Mouse (Mus musculus) CD4-positive helper T cell, adult 2 months (primary cell): ENCODE measurements at regions not wholly inside any gene's neighbourhood (a gene's known extent, or its start where the extent isn't known, plus 50 kb on each side); places are given as distances from the start of the nearest gene placed in this dataset.

ENCODE experiments used
- DNase-seq: peaks from one replicate; pipeline ENCODE4 v3.0.0-alpha.2; 2012; ENCODE audit warnings: low read depth, missing footprints, low spot score

DNA sequence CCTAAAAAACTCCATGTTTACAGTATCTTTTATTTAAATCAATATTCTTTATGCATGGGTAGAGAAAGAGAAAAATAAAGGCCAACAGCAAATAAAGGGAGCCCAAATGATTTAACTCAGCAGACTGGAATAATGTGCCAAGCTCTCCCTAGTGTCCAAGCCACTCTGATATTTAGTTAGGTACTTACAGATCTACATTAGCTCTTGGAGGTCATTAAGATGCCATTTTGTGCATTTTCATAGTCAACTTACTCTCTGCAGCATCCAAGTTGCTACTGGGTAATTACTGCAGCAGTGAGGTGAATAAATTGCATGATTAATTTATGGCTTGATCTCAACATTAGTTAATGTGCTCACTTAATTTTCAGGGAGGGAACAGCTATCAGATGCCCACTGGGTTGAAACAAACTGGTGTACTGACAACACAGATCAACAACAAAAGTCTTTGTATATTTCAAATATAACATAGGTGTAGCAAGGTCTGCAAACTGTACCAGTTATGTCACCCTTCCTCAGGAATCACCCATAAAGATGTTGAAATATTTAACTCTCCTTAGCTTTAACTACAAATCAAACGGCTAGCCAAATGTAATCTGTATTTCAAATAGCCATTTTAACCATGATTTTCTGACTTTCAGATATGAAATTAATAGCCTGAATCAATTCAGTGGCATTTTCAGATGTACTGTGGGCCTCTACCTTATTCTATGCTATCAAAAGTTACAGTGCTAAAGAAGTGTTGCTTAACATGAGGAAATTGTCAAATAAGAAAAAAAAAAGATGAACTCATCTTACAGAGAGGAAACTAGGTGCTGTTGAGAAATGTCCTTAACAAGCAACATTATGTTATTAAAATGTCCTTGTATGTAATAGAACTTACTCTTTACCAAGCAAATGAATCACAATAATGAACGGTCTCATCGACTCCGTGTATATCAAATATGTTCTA is 163.8 kb upstream of the Hapln1 start:
- no peak for DNase-seq

DNA sequence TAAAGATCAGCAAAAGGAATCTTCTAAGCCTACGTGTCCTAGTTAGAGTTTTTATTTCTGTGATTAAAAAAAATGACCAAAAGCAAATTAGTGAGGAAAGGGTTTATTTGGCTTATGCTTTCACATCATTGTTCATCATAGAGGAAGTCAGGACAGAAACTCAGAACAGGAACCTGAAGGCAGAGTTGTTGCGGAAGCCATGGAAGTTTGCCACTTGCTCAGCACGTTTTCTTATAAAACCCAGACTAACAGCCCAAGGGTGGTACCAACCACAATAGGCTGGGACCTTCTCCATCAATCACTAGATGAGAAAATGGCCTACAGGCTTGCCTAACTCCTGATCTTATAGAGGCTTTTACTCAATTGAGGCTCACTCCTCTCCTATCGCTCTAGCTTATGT is 161.2 kb upstream of the Hapln1 start:
- DNase-seq: no peak

DNA sequence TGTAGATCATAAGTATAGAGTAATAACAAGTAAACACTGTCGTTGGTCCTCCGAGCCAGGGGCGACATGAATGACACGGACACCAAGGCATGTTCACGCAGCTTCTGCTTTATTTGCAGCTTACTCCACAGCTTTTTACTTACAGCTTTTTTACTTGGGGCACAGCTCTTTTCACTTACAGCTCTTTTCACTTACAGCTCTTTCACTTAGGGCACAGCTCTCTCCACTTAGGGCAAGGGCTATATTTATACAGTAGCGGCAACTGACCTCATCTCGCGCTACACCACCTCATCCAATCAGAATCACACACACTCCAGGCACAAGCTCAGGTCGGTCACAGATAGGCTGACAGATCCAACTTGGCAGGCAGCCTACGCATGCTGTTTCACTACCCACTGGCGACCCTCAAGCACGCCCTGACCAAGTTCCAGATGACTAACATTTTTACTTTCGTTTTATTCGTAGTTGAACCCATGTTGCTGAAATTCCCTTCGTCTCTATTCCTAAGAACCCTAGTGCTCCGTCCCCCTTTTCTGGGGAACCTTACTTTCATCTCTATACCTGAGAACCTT is 155.9 kb upstream of the Hapln1 start:
- DNase-seq: peak; percentile 8

DNA sequence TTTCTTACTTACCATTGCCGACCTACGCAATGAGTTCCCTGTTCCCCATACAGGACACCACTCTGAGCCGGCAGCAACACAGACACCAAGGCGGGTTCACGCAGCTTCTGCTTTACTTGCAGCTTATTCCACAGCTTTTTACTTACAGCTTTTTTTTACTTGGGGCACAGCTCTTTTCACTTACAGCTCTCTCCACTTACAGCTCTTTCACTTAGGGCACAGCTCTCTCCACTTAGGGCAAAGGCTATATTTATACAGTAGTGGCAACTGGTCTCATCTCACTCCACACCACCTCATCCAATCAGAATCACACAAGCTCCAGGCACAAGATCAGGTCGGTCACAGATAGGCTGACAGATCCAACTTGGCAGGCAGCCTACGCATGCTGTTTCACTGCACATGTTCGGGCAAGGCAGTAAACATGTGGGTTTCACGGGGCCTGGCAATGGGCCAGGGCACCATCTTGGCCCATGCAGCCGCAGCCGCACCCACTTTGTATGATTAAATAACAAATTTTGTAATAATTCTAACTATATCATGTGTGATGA is 154.9 kb upstream of the Hapln1 start:
- DNase-seq: peak; percentile 58

DNA sequence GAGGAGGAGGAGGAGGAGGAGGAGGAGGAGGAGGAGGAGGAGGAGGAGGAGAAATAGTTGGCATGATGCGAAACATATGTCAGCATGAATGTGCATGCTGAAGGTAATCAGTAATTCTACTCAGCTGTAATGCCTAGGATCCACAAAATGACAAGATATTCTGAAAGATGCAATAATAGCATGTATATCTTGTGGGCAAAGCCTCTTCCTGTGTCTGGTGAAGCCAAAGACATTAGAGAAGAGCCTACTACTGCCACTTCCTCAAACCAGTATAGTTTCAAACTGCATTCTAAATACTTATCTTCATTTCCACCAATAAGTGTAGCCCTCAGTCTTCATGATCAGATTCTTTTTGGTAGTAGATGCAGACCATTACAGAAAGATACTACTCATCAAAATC is 152.2 kb upstream of the Hapln1 start:
- DNase-seq: no peak

DNA sequence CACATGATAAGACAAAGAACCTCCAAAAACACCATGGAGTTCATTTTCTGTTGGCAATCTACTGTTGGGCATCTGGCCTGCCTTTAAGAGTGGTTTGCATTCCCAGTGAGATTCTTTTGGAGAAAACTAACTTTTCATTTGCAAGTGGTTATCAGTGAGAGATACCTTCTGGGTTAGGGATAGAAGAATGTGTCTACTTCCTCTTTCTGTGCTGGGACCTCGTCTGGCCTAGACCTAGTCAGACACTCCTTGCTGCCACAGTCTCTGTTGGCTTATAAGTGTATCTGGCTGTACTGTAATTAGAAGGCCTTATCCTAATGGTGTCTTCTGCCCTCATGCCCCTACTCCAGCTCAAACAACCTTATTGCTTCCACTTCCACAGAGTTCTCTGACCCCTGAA is 150.4 kb upstream of the Hapln1 start:
- DNase-seq: no peak

DNA sequence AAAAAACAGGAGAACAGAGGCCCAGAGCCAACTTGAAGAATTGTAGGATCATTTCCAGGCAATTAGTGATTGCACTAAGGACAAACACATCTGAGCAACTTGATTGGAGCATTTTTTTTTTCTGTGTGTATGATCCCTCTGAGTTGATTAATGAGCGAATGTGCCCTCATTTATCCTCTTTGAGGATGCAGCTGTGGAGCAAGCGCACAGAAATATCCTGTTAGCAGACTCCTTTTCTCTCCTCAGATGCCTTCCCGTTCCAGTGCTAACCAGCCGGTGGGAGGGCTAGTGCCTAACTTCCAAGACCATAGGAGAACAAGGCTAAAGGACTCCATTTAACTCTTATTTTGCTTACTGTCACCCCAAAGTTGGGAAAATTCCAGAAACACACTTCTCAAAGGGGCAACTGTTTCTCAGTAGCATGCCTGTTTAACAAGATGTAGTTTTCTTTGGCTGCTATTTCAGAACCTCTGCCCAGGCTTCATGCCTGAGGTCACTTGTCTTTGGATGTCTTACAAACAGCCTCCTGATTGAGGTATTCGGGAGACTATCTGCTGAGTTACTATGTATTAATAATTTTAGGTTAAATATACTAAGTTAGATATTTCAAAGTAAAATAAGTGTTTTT is 144.8 kb upstream of the Hapln1 start:
- DNase-seq: no peak

DNA sequence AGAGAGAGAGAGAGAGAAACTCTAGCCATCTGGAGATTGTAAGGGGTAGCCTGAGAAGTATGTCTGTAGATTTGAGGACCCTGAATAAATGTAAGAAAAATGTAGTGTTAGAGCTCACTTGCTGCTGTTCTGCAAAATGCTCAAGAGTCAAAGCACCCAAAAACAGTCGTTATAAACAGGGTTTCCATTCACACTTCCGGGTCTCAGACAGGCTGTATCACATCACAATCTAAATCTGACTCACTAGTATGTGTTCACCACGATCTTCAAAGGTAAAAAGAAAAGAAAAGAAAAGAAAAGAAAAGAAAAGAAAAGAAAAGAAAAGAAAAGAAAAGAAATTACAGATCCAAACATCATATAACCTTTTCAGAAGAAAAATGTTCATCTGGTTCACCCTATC is 143.7 kb upstream of the Hapln1 start:
- peak; percentile 16 for DNase-seq

DNA sequence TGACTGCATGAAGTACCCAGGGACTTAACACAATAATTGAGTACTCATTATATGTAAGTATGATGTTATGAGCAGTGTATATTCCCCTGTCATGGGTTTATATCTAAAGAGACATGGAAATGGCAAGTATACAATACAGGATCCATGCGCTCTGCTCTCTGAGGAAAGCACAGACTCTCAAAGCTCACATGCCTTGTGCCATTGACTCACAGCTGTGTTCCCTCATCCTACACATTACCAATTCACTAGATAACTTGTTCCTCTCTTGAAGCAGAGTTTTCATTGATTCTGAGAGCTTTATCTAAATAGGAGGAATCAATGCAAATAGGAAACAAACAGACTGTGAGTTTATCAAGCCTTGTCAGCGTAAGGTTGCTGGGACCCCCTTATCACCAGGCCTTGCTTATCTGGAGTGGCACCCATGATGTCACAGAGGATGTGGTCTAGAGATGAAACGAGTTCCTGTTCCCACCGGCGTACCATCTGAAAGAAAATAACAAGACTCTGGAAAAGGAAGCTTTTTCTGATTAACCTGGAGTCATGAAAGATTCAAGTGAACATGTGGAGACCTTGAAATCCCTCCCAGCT is 138.4 kb upstream of the Hapln1 start:
- DNase-seq: peak; percentile 38

DNA sequence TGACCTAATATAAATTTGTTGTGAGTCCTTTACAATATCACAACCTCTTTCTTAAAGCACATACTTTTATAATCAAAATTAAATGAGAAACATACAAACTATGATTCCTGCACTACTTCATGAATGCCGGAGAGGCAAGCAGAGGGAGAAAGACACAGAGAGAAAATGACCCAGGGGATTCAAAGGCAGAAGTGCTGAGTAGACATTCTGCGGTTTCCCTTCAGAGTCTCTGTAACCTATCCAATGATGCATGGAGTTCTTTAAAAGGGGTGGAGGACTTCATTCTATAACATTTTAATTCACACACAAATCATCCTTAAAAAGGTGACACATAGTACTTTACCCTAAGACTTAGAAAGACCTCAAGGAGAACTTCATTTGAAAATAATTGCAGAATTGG is 129.1 kb upstream of the Hapln1 start:
- DNase-seq: no peak

DNA sequence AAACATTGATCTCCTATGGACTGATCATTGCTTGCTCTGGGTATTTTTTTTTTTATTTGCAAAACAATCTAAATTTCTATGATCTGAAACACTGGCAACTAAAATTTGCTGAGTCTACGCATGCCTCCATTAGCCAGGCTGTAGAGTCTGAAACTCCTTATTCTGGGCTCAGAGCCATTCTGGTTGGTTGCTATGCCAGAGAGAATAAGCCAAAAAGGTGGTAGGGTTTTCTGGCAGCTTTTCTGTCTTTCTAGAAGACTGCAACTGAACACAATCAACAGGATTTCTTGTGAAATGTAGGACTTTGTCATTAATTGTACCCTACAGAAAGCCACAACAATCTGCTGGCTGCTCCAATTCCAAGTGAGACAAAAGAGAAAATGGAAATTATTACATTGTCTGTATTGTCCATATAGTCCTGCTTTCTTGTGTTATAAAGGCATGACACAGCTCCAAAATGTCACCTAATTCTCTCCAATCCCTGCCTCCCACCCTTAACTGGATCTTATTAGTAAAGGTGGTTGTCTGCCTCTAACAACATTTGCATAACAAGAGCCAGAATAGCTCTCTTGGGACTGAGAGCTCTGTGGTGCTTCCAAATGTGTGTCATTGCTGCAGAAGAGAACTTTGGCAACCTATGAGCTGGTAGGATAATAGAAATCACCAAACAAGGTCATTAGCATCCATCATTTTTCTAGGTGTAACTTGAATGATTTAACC is 126.7 kb upstream of the Hapln1 start:
- DNase-seq: no peak

DNA sequence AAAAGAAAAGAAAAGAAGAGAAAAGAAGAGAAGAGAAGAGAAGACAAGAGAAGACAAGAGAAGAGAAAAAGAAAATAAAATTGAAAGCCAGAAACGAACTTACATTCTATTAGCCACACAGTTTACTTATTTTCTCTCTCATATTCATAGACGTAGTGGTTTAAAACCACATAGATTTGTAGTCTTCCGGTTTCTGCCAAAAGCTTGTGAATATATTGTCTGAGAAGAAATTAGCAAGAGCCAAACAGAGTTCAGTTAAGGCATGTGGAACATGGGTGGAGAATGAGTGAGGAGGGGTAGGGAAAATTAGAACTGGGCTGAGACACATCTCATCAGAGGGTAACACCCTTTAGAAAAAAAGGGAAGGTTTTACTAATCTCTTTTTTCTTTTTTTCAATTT is 120.8 kb upstream of the Hapln1 start:
- DNase-seq: no peak

DNA sequence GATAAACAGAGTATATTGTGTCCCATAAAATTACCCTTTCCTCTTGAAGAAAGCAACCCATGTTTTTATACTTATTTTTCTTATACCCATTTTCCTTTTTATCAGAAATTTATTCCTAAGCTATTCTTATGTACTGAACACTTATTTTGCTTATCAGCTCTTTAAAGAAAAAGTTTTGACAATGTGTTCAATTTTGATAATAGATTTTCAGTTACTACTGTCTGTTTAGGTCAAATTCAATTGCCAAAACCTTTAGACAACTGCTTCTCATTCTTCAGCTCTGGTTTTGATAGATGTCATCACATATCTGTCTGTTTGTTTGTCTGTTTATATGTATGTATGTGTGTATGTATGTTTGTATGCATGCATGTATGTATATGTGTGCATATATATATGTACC is 117.8 kb upstream of the Hapln1 start:
- DNase-seq: no peak

DNA sequence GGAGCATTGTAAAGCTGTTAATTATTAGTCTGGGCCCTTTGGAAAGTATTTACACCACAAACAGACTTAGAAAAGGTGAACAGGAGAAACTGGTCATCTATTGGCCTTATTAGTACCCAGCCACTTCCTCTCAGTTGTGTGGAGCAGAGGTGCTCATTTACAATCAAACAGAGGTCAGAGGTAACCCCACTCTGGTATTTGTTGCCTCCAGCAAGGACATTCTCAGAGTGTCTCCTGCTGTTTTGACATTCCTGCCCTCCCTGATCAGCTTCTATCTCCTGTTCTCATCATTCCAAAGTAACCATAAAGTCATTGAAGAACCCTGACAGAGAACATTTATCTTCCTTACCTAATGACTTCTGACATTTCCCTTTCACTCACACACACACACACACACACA is 116.1 kb upstream of the Hapln1 start:
- no peak for DNase-seq

DNA sequence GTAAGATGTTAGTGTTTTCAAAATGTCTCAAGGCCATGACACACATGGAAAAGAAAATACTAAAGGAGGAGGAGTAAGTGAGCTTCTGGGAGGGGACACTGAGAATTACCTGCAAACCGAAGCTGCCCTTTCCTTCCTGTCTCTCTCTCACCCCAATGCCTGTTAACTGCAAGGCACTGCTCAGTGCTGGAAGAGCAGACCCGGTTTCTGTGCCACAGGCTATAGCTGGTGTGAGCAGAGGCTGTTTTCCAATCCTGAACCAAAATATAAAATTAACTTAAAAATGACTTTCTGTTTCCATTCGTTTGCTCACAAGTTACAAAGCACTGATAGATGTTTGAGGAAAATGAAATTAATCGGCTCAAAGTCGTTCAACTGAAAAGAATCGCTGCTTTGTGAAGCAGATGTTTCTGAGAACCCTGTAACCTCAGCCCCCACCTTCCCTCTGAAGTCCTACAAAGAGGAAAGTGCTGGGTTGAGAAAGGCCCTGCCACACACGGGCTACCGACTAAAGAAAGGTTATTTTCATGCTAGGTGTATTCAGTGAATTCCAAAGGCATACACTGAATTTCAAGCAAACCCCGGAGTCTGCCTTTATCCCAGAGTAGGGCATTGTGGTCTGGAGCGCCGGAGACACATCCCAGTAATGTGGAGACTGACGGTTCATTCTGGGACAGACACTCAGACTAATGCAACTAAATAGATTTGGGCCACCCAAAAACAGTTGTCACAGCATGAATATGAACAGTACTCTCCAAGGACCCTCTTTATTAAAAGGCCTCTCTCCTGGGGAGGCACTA is 111.1 kb upstream of the Hapln1 start:
- peak; percentile 20 for DNase-seq

DNA sequence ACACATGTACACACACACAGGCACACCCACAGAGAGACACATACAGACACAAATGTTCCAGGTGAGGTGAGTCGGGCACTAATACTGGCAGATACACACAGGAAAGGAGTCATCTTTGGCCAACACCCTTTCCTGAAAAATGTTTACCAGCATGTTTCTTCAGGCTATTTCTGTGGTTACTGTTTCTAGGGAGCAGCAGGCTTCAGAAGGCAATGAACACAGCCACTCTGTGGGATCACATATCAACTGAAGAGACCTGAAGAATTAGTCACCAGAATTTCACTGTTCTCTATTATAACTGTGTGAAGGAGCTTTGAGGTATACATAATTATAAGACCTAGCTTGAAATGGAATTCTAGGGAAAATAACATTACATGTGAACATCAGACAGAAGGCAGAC is 94.7 kb upstream of the Hapln1 start:
- no peak for DNase-seq

DNA sequence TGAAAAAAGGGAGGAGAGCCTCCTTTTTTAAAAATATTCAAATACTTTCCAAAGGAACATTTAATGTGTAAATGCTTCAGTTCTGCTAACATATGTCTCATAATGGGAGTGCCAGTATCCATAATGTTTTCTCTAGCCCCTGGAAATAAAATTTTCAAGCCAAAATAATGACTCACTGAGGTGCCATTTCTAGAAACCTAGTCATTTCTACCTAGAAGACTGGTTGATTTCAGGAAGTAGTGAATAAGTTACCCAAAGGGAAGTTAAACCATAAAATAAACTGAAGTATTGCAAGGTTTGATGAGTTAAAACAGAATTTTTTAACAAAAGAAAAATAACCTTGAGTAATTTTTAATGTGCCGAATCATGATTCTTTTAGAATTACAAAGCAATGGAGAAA is 85.8 kb upstream of the Hapln1 start:
- no peak for DNase-seq

DNA sequence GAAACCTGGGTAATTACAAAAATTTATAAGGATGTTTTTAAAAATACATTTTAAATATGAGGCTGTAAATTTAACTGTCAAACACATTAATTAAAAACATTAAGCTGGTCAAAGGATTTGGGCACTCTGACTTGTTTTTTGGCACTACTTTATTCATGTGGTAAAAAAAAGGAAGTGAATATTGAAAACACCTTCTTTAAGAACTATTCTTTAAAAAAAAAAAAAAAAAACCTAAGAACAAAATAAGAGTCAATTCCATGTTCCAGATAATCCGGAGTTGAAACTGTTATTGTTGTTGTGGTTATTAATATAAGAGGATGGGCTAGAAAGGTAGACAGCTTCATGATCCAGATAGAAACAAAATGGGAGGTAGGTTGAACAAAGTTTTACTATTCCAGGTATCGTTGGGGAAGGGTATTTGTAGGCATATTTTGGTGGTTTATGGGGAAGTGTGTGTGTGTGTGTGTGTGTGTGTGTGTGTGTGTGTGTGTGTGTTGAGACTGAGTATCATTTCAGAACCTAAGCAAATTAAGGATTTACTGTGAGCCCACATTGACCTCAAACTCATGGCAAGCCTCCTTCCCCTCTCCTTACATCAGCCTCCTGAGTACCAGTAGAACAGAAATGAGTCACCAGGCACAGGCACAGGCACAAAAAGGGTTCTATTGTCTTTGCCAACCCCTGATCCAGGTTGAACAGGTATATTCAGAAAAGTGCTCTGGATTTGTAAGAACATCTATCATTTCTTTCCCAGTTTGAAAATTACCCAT is 85.2 kb upstream of the Hapln1 start:
- DNase-seq: no peak

DNA sequence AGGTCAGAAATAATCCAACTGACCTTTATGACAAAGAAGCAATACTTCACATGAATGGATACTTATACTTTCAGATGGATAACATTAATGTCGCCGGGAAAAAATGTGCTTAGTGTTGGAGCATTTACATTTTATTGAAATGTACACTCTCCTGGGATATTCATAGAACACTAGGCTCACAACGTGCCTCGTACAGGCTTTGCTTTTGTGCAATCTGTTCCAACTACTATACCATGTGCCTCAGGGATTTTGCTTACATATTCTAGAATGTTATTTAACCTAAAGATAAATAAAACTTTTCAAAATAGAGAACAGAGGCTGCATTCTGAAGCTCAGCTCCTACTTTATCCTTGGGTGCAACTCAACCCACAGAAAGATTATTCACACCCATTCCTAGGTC is 75.8 kb upstream of the Hapln1 start:
- no peak for DNase-seq
